Mouse (Mus musculus) erythroid progenitor cell, adult 5-6 weeks (primary cell): ENCODE data around the gene Scgb1a1. TPM values are rescaled to one million over a fixed set of nuclear protein-coding genes. Genes with fewer than 3 reads are reported as not detected.
A peak's percentile ranks its signal among the peaks of the same experiment; 100 is the strongest.
"Not testable (repeated sequence)": the region's sequence is repeated elsewhere in the genome, so short reads cannot be mapped to it uniquely, and the experiment has no call there.

ENCODE experiments used
- ATAC-seq: replicated peaks from 2 replicates; pipeline ENCODE4 v1.8.0; 2016; ENCODE audit warnings: moderate number of reproducible peaks, mild to moderate bottlenecking, moderate TSS enrichment, inconsistent platforms; ENCODE audit not compliant: poor library complexity, low FRiP score, severe bottlenecking
- total RNA-seq, 2 experiments: library from RNA; stranded (forward) in 1 of 2; stranded (reverse) in 1 of 2; fragments of 150-400 nt in 1 of 2; fragments of 186-747, 209-891 nt in 1 of 2; gene quantifications; 2 replicates each; pipeline versions ENCODE4 v1.2.3 to v1.2.4; 2015 to 2017; ENCODE audit warnings: low replicate concordance in 2 of 2

Gene Scgb1a1
- total RNA-seq, 2 experiments from 2014 or later = not detected

DNA sequence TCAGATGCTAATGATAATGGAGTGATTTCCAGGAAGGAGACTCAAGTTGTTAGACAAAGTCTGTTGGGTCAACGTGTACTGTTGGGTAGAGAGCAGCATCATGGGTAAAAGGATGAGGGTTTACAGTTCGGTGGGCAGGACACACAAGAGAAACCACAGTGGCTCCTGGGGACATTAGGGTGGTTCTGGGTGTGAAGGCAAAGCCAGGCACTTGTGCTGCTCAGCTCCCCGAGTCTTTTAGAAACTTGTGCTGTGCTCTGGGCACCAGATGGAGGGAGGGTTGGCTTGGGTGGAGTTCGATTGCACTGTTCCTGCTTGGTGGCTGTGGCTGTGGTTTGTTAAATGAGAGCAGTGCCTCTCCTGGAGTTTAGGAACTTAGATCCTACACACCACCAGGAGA is 16.2 kb upstream of the Scgb1a1 start:
- ATAC-seq = no peak

DNA sequence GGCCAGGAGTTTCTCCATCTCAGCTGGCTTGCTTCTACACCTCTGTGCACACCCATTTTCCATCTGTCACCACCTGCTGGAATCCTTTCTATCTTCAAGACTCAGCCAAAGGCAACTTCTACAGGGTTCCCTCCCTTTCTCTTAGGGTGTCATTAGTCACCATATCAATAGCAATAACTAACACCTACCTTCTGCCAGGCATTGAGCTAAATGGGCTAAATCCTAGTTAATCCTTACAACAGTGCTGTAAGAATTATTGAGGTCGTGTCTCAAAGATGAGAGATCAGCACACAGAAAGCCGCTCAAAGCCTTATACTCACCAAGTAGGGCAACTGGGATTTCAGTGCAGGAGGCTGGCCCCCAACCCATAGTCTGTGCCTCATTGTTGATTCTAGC is 13.3 kb upstream of the Scgb1a1 start:
- no peak for ATAC-seq

DNA sequence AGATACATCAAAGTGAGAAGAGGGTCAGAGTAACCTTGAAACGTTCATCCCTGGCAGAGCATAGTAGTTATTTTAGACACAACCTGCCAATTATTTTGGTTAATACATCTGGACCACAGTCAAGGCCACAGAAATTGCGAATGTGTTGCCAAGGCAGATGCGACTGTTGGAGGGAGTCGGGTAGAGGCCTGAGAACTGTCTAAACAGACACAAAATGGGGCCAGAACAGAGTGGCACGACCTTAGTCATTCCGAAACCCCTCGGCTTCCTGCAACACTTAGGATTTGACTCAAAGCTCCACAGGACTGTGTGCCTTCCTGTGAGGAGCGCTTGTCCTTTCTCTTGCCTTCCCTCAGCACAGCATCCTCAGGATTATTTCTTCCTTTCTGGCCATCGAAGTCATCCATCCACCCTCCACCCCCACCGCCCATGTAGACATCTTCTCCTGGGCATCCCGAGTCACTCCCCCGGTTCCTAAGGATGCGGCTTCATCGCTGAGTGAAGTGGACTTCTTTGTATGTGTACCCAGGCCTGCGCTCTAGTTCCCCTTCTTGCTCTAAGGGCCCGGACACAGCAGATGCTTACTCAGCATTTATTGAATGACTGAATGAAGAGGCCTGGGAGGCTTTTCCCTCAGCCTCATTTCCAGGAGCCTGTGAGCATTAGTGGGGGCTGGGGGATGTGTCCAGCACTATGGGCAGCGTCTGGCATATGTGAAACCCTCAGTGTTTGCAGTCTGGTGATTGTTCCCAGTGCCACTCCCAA is 12.7 kb upstream of the Scgb1a1 start:
- ATAC-seq = no peak

DNA sequence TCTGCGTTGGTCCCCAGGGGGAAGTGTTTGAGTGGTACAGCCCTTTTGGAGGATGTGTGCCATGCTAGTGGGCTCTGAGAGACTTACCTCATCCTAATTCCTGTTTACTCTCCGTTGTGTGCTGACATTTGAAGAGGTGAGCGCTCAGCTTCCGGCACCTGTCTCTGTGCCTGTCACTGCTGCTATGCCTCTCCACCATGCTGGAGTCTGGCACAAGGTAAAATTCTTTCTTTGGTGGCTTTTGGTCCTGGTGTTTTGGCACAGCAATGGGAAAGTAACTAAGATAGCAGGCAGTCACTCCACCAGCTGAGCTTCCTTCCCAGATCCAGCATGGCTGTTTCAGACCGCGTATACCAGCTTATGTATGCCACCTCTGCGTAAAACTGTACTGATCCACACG is 12.0 kb upstream of the Scgb1a1 start:
- ATAC-seq = no peak

DNA sequence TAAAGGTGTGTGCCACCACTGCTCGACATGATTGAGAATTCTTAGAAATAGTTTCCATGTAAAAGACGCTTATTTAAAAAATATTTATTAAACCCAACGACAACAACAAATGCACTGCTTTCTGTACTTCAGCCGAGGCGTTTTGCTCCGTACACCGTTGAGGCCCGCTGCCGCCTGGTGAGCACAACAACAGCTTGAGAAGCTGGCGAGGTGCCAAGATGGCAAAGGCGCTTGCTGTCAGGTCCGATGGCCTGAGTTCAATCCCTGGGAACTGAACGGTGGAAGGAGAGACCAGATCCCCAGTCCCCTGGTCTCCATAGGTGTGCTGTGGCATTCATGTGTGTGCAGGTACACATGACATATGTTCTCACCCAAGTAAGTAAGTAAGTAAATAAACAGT is 9.7 kb upstream of the Scgb1a1 start:
- ATAC-seq = no peak

DNA sequence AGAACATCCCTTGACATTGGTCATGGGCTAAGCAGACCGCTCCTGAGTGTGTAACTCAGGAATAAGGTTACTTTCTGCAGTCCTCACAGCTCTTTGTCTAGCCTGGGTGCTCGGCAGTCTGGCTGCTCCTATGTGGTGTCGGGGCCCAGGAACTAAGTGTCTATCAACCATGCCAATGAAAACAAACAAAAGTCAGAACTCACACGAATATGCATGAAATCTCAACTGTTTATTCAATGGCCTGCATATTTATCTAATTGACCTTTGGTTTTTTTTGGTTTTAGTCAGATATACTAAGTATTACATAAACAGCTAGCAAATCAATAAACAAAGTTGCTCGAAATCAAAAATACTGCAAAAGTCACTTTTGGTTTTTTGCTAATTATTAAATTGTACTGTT is 7.4 kb upstream of the Scgb1a1 start:
- no peak for ATAC-seq

DNA sequence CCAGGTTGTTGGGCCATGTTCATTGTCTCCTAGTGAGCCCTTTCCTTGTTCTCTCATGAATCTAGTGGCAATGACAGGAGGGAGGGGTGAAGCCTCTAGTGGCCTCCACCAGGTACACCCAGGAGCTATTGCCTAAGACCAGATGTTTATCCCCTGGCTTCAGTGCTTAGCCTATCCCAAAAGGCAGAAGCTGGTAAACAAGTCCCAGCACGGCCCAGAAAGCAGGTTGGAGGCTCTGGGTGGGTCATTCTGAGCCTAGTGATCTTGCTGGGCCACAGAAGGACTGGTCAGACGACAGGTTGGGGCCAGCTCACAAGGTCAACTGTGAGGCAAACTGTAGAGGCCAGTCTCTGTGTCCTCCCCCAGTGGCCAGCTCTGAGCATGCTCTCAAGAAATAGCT is 3.0 kb upstream of the Scgb1a1 start:
- ATAC-seq = no peak

DNA sequence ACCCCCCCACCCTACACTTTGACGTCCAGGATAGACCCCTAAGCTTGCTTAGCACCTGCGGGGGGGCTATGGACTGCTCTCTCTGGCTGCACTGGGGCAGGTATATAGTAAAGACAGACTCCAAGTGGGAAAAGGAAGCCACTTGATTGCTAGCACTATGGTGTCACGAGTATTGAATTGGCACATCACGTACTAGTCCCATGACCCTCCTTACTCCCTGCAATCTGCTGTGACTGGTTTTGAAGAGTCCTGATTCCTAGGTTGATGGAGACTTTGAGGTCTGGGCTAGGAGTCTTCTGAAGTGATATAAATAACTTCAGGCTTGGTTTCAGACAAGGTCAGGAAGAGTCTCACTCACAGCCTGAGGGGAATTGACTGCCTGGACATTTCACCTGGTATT is 2.4 kb upstream of the Scgb1a1 start:
- ATAC-seq = no peak

DNA sequence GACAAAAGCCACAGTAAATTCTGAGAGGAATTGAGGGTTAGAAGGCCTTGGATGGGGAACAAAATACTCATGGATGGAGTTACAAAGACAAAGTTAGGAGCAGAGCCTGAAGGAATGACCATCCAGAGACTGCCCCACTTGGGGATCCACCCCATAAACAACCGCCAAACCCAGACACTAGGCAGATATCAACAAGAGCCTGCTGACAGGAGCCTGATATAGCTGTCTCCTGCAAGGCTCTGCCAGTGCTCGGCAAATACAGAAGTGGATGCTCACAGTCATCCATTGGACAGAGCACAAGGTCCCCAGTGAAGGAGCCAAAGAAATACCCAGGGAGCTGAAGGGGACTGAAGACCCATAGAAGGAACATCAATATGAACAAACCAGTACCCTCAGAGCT is 3.9 kb downstream of the Scgb1a1 start:
- not testable (repeated sequence) for ATAC-seq

DNA sequence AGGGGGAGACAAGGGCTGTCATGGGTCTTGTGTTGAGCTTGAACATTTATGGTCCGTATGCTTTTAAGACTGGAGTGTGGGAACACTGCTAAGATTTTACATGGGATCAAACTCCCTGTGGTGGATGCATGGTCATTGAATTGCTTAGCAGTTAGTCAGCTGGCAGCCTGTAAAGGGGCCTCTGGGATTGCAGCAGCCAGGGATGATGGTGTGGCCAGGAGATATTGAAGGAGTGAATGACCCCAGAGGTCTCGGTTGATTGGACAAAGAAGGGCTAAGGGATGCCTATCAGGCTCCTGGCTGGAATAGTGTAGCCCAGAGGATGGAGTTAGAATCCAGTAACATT is 4.8 kb downstream of the Scgb1a1 start:
- no peak for ATAC-seq

DNA sequence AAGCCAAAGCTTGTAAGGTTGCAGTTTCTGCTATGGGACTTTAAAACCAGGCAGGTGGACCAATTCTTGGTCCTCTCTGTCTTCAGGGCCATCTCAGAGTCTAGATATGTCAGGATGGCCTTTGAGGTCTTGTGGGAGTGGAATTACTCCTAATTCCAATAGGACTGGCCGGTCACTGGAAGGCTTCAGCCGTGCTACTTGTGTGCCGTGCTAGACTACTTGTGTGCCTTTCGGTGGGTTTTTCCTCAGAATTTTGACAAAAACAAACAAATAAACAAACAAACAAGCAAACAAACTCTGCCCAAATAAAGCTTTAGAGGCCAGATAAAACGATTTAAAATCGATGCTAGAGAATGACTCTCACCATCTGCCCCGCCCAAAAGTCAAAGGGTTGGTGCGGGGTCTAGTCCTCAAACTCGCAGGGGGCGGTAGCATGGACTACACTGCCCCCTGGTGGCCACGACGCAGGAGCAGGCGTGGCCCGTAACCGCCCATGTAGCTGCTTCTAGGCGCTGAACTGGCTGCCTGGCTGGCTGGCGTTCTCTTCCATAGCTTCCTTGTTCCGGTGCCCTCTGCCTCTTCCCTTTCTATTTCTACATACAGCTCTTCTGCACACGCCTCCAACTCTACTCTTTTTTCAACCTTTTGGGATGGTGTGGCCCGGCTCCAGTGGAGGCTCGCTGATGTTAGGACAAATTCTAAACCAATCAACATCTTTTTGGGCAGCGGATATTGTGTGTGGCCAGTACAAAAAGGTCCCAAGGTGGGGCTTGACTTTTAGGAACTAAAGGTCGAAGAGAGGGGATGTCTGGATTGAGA is 5.4 kb downstream of the Scgb1a1 start:
- peak; percentile 84 for ATAC-seq

DNA sequence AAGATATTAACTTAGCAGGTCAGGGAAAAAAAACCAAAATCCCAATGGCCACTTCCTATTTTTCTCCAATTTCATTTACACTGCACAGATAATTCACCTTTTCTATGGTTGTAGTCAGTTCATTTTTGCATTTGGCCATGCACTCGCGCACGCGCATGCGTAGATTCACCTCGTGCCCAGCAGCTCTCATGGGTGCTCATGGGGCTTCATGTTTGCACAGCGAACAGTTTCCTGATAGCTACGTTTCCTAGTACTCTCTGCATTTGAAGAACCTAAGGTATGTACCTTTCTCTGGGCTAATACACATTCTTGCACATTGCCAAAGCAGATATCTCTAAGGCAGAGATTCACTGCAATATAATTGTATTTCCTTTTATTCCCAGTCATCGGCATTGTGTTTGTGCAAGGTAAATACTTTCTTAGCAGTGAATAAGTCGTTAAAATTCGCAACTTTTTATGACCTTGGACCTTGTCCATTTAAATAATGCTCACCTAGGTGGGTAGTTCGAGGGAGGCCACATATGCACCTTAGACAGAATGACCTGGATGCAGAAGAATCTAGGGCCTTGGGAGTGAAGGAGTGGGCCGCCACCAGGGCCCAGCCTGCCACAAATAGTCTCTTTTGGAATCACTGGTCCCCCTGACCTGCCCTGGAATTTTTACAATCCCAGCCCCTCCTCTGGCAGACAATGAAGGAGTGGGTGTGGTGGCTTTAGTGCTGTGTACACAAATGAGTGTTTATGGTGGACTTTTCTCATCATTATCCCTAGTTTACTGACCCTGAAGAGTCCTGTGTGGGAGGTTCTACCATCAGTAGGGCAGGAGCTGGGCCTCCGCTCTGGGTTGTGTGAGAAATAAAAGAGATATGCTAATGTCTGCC is 6.2 kb downstream of the Scgb1a1 start:
- no peak for ATAC-seq

DNA sequence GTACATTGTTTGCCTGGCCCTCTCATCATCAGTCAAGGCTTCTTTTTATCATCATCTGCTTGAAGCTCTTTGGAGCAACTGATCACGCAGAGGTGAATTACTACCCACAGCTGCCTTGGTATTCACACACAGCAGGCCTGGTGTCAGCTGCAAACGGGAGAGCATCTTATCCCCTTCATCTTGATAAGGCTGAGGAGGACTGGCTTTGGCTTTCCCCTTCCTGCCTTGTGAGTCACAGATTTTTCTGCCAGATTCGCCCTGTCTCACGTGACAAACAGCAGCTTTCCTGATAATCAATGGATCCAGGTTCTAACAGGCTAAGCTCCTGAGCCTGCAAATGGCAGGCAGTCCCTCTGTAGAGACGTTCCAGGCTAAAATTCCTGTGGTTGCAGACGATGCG is 7.8 kb downstream of the Scgb1a1 start:
- no peak for ATAC-seq

DNA sequence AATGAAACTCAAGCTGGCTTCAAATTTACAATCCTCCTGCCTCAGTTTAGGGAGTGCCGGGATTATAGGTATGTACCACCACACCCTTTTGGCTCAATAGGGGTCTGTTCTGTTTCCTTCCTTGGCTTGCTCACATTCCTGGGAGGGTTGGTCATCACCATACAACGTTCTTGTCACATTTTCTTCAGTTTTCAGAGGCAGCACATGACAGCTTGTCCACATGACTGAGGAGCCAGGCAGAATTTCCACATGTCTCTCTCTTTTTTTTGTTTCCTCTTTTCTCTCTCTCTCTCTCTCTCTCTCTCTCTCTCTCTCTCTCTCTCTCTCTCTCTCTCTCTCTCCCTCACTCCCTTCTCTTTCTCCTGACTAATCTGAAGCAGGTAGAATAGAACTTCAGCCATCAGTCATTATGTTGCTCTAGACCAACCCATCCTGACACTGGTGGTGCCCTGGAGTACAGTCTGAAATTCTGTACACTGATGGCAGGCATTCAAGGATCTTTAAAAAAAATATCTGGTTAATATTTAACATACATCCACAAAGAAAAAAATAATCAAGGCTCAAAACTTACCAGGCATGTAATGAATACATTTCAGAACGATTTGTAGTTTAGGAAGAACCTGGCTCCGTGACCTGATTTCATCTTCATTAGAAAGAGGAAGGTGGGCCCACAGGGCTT is 10.6 kb downstream of the Scgb1a1 start:
- no peak for ATAC-seq

DNA sequence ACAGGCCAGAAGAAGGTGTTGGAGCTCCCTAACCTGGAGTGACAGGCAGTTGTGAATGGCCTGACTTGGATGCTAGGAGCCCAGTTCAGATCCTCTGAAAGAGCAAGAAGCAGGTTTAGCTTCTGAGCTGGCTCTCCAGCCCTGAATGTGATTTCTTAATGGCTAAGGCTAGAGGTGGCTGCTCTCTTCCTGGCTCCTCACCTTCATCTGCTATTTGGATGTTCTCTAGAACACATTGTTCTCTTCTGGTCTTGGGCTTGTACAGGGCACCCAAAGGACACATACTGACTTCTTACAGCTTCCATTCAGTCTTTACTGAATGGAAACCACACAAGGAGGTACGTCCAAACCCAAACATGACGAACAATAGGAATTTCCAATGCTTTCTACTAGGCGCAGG is 11.7 kb downstream of the Scgb1a1 start:
- ATAC-seq = no peak

DNA sequence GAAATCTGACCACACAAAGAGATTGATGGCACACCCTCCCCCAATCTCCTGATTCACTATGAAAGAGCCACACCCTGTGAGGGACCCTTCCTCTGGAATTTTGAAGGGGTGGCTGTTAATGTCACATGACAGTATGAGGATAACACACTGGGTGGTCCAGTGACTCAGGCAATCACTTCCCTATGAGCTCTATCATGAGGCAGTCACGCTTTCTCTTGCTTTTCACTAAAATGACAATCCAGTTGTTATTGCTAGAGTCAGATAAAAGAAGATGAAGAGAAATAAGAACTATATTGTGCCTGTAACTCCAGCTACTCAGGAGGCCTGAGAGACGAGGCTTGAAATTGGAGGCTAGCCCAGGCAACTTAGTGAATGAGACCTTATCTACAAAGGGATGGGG is 12.2 kb downstream of the Scgb1a1 start:
- ATAC-seq = no peak

DNA sequence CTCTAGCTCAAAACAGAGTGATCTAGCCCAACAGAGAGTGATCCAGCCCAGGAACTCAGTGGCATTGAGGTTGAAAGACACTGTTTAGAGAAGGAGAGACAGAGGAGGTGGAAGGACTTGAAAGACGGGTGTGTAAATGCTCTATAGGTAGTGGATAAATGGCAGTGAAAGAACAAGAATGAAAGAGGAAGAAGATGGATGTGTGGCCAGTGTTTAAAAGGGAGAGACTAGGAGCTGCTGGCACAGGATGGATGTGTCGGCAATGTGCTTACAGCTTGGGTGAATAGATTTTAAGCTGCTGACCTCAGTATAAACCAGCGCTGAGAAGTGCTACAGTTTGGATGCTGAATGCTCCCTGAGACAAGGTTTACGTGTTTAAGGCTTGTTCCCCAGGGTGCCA is 13.3 kb downstream of the Scgb1a1 start:
- ATAC-seq = no peak

DNA sequence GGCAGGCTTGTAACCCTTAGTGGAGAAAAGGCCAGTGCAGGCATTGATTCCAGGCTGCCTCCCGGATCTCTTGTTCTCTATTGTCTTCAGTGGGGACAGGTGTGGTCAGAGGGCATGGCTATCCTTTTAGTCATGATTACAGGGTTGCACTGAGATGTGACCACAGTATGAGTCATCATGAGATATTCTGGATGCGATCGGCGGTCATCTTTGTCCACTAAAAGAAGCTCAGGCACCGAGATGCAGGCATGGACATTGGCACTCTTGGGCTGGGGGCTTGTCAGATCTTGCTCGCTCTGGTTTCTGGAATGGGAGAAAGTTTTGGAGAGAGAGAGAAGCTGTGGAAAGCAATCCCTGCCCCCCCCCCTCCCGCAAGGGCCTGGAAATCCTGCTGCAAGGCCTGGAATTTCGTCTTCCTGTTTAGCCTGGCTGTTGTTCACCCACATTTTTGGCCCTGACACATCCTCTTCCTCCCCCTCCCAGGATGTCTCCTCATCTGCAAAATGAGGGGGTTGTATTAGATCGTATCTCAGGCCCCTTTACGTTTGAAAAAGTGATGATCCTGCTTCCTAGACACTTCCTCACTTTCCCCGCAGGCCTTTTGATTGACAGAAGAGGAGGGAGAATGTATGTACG is 13.9 kb downstream of the Scgb1a1 start:
- ATAC-seq = no peak

DNA sequence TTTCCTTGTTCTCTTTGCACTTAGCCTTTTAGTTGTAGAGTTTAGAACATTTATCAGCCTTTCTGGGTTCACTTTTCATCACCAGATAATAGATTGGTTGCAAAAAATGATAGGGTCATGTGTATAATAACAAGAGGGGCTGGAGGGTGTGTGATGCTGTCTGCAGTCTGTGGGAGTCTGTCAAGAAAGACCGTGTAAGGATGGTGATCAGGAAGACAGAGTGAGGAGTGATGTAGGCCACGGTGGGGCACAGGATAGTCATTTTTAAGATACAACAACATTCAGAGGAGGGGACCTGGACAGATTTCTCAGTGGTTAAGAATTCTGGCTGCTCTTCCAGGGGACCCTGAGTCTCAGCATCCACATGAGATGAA is 15.6 kb downstream of the Scgb1a1 start:
- no peak for ATAC-seq
